Mouse (Mus musculus) spleen, adult 12 weeks (tissue): ENCODE measurements around the gene Ddx56.
A peak's percentile ranks its signal among the peaks of the same experiment; 100 is the strongest.
"Not testable (repeated sequence)": the region's sequence is repeated elsewhere in the genome, so short reads cannot be mapped to it uniquely, and the experiment has no call there.

Source experiments
- DNase-seq: peaks from one replicate; pipeline ENCODE4 v3.0.0; 2022; ENCODE audit warnings: low spot score

The Ddx56 gene

GRCm38 (mm10) chr11:6261434-6262082 lies 6.0 kb downstream of the Ddx56 start:
- peak; percentile 59 for DNase-seq

GRCm38 (mm10) chr11:6259413-6259812 lies 8.2 kb downstream of the Ddx56 start:
- no peak for DNase-seq

- no peak for DNase-seq
Measured at GRCm38 (mm10) chr11:6256490-6257072, 11.0 kb downstream of the Ddx56 start.

GRCm38 (mm10) chr11:6254602-6255001 lies 13.0 kb downstream of the Ddx56 start:
- not testable (repeated sequence) for DNase-seq

- DNase-seq, result no peak
Measured at GRCm38 (mm10) chr11:6252824-6253223, 14.7 kb downstream of the Ddx56 start.

GRCm38 (mm10) chr11:6252248-6252647 lies 15.3 kb downstream of the Ddx56 start:
- no peak for DNase-seq

- no peak for DNase-seq
Measured at GRCm38 (mm10) chr11:6244707-6245106, 22.9 kb downstream of the Ddx56 start.

- DNase-seq, result no peak
Measured at GRCm38 (mm10) chr11:6233025-6233424, 34.5 kb downstream of the Ddx56 start.

GRCm38 (mm10) chr11:6230012-6230411 lies 37.6 kb downstream of the Ddx56 start, which contains the start of gene Npc1l1:
TSS of gene Npc1l1 (minus strand) at chr11:6230143.
- no peak for DNase-seq

- no peak for DNase-seq
Measured at GRCm38 (mm10) chr11:6224541-6225229, 42.9 kb downstream of the Ddx56 start.

- no peak for DNase-seq
Measured at GRCm38 (mm10) chr11:6222187-6222586, 45.4 kb downstream of the Ddx56 start.

- DNase-seq, result no peak
Measured at GRCm38 (mm10) chr11:6219967-6220366, 47.6 kb downstream of the Ddx56 start.

- no peak for DNase-seq
Measured at GRCm38 (mm10) chr11:6218189-6218896, 49.2 kb downstream of the Ddx56 start.

- no peak for DNase-seq
Measured at GRCm38 (mm10) chr11:6216834-6217233, 50.7 kb downstream of the Ddx56 start.
